ENCODE assay signal across 26 mouse cellular contexts in the genomic region with DNA sequence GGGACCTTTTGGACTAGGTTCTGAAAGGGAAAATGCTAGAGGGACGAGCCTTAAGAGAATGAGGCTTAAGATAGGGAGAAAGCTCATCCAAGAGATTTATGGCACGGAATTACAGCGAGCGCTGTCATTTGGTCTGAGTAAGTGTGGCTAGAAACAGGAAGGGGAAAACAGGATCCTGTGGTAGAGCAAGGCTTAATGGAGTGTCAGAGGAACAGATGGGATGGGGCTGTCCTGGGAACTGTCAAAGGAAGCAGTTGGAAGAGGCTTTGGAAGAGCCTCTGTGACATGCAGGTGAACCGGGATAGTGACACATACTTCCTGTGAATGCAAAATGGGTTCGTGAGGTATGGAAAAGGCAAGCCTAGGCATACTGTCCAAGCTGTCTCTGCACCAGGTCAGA. TPM values are rescaled to one million over a fixed set of nuclear protein-coding genes. Genes with fewer than 3 reads are reported as not detected.
DNase-seq lines count a peak whose midpoint lies in the region; ATAC-seq and TF ChIP-seq lines count a peak whose summit lies in the region.
"Had no signal": no experiment of that assay in that cellular context is flagged by ENCODE, and none has a peak within 500 bp of the region (broad histone marks: within the 10 kb centered on the region; RNA-seq: fewer than 3 reads in every experiment).

No protein-coding gene starts in this region.

- no peak overlapping the region for H3K4me3 ChIP-seq in intestine, embryonic 16.5 days (ENCODE audit: low read length)
- H3K4me3 ChIP-seq in intestine, embryonic 15.5 days (replicated peaks), result no peak overlapping the region
- no peak overlapping the region for H3K4me3 ChIP-seq in limb, embryonic 14.5 days (replicated peaks; ENCODE audit: low read length)
- no peak overlapping the region for H3K4me3 ChIP-seq in limb, embryonic 10.5 days
- H3K4me3 ChIP-seq in stomach, embryonic 16.5 days (replicated peaks; ENCODE audit: low read length), result no peak overlapping the region
- H3K4me3 ChIP-seq: embryonic facial prominence, embryonic 15.5 days; erythroblast, embryonic 14.5 days; forebrain, embryonic 10.5 days; gastrocnemius, adult 2 months; heart, embryonic 10.5 days; hindbrain, embryonic 13.5 days had no signal

- no peaks in the 10 kb centered on the region for H3K4me1 ChIP-seq in intestine, embryonic 16.5 days (ENCODE audit: control insufficient read depth, insufficient read depth, low read length)
- H3K4me1 ChIP-seq in intestine, embryonic 15.5 days (replicated peaks), result no peaks in the 10 kb centered on the region; the same call in 1 of the 2 replicates
- no peaks in the 10 kb centered on the region for H3K4me1 ChIP-seq in limb, embryonic 14.5 days (ENCODE audit: control insufficient read depth, insufficient read depth, low read length)
- peaks cover 4% of the 10 kb centered on the region; the same call in 1 of the 2 replicates for H3K4me1 ChIP-seq in limb, embryonic 10.5 days
- no peaks in the 10 kb centered on the region for H3K4me1 ChIP-seq in stomach, embryonic 16.5 days (ENCODE audit: control insufficient read depth, insufficient read depth, low read length)
- H3K4me1 ChIP-seq: embryonic facial prominence, embryonic 15.5 days; forebrain, embryonic 10.5 days; heart, embryonic 10.5 days; hindbrain, embryonic 13.5 days had no signal

- H3K27me3 ChIP-seq in intestine, embryonic 16.5 days (replicated peaks; ENCODE audit: control insufficient read depth, insufficient read depth, low read length), result no peaks in the 10 kb centered on the region
- no peaks in the 10 kb centered on the region for H3K27me3 ChIP-seq in intestine, embryonic 15.5 days (replicated peaks)
- 0 out of 2 replicates have a peak, but pooled peaks cover 7% of the 10 kb centered on the region for H3K27me3 ChIP-seq in limb, embryonic 14.5 days (ENCODE audit: control insufficient read depth, insufficient read depth, low read length)
- no peaks in the 10 kb centered on the region; the same call in 1 of the 2 replicates for H3K27me3 ChIP-seq in limb, embryonic 10.5 days (ENCODE audit: low read depth, poor library complexity, severe bottlenecking)
- no peaks in the 10 kb centered on the region for H3K27me3 ChIP-seq in stomach, embryonic 16.5 days (ENCODE audit: control insufficient read depth, insufficient read depth, low read length)
- H3K27me3 ChIP-seq: embryonic facial prominence, embryonic 15.5 days had no signal

- H3K9ac ChIP-seq in intestine, embryonic 16.5 days (ENCODE audit: low read depth, low read length), result no peak overlapping the region
- no peak overlapping the region for H3K9ac ChIP-seq in intestine, embryonic 15.5 days
- H3K9ac ChIP-seq in limb, embryonic 14.5 days (ENCODE audit: low read depth, low read length, severe bottlenecking), result no peak overlapping the region
- H3K9ac ChIP-seq in stomach, embryonic 16.5 days (ENCODE audit: low read length), result no peak overlapping the region
- H3K9ac ChIP-seq: embryonic facial prominence, embryonic 15.5 days; hindbrain, embryonic 13.5 days had no signal

- TF ChIP-seq POLR2A in limb, embryonic 14.5 days (IDR thresholded peaks at IDR 0.05; ENCODE audit: borderline replicate concordance, extremely low read depth, insufficient read depth, insufficient read length), result no peak

- H3K27ac ChIP-seq in intestine, embryonic 16.5 days (ENCODE audit: low read length), result no peak overlapping the region
- no peak overlapping the region for H3K27ac ChIP-seq in intestine, embryonic 15.5 days
- H3K27ac ChIP-seq in limb, embryonic 14.5 days (replicated peaks; ENCODE audit: low read depth, low read length), result no peak overlapping the region
- no peak overlapping the region for H3K27ac ChIP-seq in limb, embryonic 10.5 days
- H3K27ac ChIP-seq in stomach, embryonic 16.5 days (ENCODE audit: low read length), result no peak overlapping the region
- H3K27ac ChIP-seq: embryonic facial prominence, embryonic 15.5 days; forebrain, embryonic 10.5 days; gastrocnemius, adult 2 months; heart, embryonic 10.5 days; hindbrain, embryonic 13.5 days had no signal

- 27% methylated on average over 6 of the region's 6 CpGs for WGBS in intestine, embryonic 16.5 days
- WGBS in intestine, embryonic 15.5 days, result 18% methylated on average over 6 of the region's 6 CpGs
- whole genome bisulfite sequencing in limb, embryonic 14.5 days, result 21% methylated on average over 6 of the region's 6 CpGs
- WGBS in limb, embryonic 10.5 days, result 28% methylated on average over 6 of the region's 6 CpGs
- 38% methylated on average over 6 of the region's 6 CpGs for WGBS in stomach, embryonic 16.5 days

- H3K36me3 ChIP-seq in intestine, embryonic 16.5 days (ENCODE audit: control insufficient read depth, insufficient read depth, low read length), result no peaks in the 10 kb centered on the region
- H3K36me3 ChIP-seq in intestine, embryonic 15.5 days, result no peaks in the 10 kb centered on the region
- no peaks in the 10 kb centered on the region for H3K36me3 ChIP-seq in limb, embryonic 14.5 days (ENCODE audit: control insufficient read depth, insufficient read depth, low read length)
- no peaks in the 10 kb centered on the region for H3K36me3 ChIP-seq in limb, embryonic 10.5 days
- no peaks in the 10 kb centered on the region for H3K36me3 ChIP-seq in stomach, embryonic 16.5 days (ENCODE audit: control insufficient read depth, insufficient read depth, low read length)
- H3K36me3 ChIP-seq: embryonic facial prominence, embryonic 15.5 days; forebrain, embryonic 10.5 days; G1E; heart, embryonic 10.5 days; hindbrain, embryonic 13.5 days had no signal

- no peak overlapping the region for H3K4me2 ChIP-seq in intestine, embryonic 16.5 days (ENCODE audit: low read depth, low read length)
- H3K4me2 ChIP-seq in intestine, embryonic 15.5 days (replicated peaks), result no peak overlapping the region
- H3K4me2 ChIP-seq in limb, embryonic 14.5 days (replicated peaks; ENCODE audit: low read depth, low read length, severe bottlenecking), result no peak overlapping the region
- H3K4me2 ChIP-seq in stomach, embryonic 16.5 days (ENCODE audit: low read depth, low read length), result no peak overlapping the region
- H3K4me2 ChIP-seq: embryonic facial prominence, embryonic 15.5 days; hindbrain, embryonic 13.5 days had no signal

- DNase-seq in embryo, embryonic 10 days (ENCODE audit: low spot score), result peak; percentile 11
- no peak for DNase-seq in embryo, embryonic 9.5 days (ENCODE audit: extremely low spot score)
- DNase-seq in limb, embryonic 14.5 days (ENCODE audit: low spot score), result no peak
- DNase-seq in limb, embryonic 10.5 days (ENCODE audit: low spot score), result no peak
- DNase-seq: adrenal gland, postnatal 10 days; B cell, adult 2 months; cerebellum, adult 11 months; cerebellum, adult 8-10 months; cerebellum, postnatal 14 days; gastrocnemius, adult 2 months; gastrocnemius, postnatal 25 days; heart, adult 18-20 months; heart, postnatal 14 days had no signal

- no peaks in the 10 kb centered on the region for H3K9me3 ChIP-seq in intestine, embryonic 16.5 days (ENCODE audit: control insufficient read depth, low read length)
- no peaks in the 10 kb centered on the region for H3K9me3 ChIP-seq in intestine, embryonic 15.5 days
- no peaks in the 10 kb centered on the region for H3K9me3 ChIP-seq in limb, embryonic 14.5 days (ENCODE audit: control insufficient read depth, low read length)
- no peaks in the 10 kb centered on the region for H3K9me3 ChIP-seq in limb, embryonic 10.5 days (replicated peaks)
- no peaks in the 10 kb centered on the region for H3K9me3 ChIP-seq in stomach, embryonic 16.5 days (replicated peaks; ENCODE audit: control insufficient read depth, low read length)
- H3K9me3 ChIP-seq: embryonic facial prominence, embryonic 15.5 days; forebrain, embryonic 10.5 days; G1E; heart, embryonic 10.5 days; hindbrain, embryonic 13.5 days had no signal

- 0 out of 2 replicates have a peak, but pooled peaks have one; percentile 18 for ATAC-seq in intestine, embryonic 16.5 days
- ATAC-seq in intestine, embryonic 15.5 days, result no peak
- ATAC-seq in limb, embryonic 14.5 days (ENCODE audit: low FRiP score, low read depth), result peak; percentile 34; the same call in 1 of the 2 replicates
- peak; percentile 33; the same call in 1 of the 2 replicates for ATAC-seq in stomach, embryonic 16.5 days (ENCODE audit: insufficient read depth, low FRiP score)
- ATAC-seq: CD4-positive, CD25-positive, alpha-beta regulatory T cell, adult 4 months; forebrain, embryonic 14.5 days had no signal

RNA-seq across cellular contexts. Expression of gene Nkx3-2, which starts 11.4 kb away (rescaled TPM):
- polyA plus RNA-seq in intestine, embryonic 16.5 days (2015; fragmentation: Nextera tagmentation; extraction: Ambion mirVana), result 1.5 and 1.9 TPM in 2 replicates
- polyA plus RNA-seq in intestine, embryonic 15.5 days (2015; fragmentation: Nextera tagmentation; extraction: Ambion mirVana), result 2.6 and 2.9 TPM in 2 replicates
- 10.4 and 14.6 TPM in 2 replicates for polyA plus RNA-seq in limb, embryonic 14.5 days (2012; rRNA removed)
- polyA plus RNA-seq in limb, embryonic 14.5 days (2014; fragmentation: Nextera tagmentation; extraction: Ambion mirVana), result 5.7 and 6.7 TPM in 2 replicates
- polyA plus RNA-seq in limb, embryonic 10.5 days (2016; fragmentation: Nextera tagmentation; extraction: Ambion mirVana), result 0.11 and 0.50 TPM in 2 replicates
- 1.9 and 2.5 TPM in 2 replicates for polyA plus RNA-seq in stomach, embryonic 16.5 days (2015; fragmentation: Nextera tagmentation; extraction: Ambion mirVana)
- polyA plus RNA-seq: brain, embryonic 14.5 days; CD4-positive, CD25-positive, alpha-beta regulatory T cell, adult 4 months; erythroblast, embryonic 14.5 days; forebrain, embryonic 10.5 days; forebrain, embryonic 14.5 days; G1E; heart, embryonic 14.5 days; hindbrain, embryonic 13.5 days had no signal
